Mouse (Mus musculus): ENCODE data around the gene Epb41l3. TPM values are rescaled to one million over a fixed set of nuclear protein-coding genes. Genes with fewer than 3 reads are reported as not detected.

Gene Epb41l3
- 77.7 and 78.8 TPM in 2 replicates for polyA plus RNA-seq (2015; fragmentation: Nextera tagmentation; extraction: Ambion mirVana)

DNA sequence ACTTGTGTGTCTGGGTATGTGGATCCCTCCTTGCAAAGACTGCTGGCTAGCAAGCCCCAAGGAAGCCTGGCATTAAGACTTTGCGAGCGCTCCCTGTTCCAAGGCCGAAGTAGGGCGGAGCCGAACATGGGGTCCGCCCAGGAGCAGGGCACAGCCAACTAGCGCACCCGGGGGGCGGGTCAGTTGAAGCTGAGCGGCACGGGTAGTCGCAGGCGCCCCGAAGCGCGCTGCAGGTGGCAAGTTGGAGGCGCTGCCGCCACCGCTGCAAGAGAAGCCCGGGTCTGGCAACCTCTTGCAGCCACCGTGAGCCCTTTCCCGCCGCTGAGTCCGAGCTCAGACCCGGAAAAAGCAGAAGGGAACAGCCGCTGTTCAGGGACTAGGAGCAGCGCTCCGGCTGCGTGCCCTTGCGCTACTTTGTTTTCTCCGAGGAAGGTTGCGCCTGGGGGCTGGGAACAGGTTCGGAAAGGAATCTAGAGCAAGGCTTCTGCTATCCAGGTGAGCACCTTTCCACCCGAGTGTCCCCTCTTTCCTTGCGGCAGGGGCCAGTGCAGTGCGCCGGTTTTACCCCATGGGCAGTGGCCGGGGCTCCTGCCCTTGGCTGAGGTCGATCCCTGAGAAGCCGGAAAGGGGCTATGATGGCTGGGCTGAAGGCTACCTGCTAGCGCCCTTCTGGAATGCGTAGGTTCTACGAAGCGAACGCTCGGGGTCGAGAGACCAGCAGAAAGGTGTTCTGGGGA is at the start of gene Epb41l3:
TSS of gene Epb41l3 (plus strand) at position 183 of the 737 bp plus-strand sequence.
- Histone ChIP-seq H3K4me1 (ENCODE audit: control insufficient read depth, insufficient read depth, low read length) (peaks cover 7% of the 10 kb centered on the region; the same call in 1 of the 2 replicates), H3K9ac (ENCODE audit: low read depth, low read length) (peak within 1 kb of the TSS; percentile 74), H3K4me3 (ENCODE audit: low read depth, low read length) (peak within 1 kb of the TSS; percentile 67), H3K27me3 (ENCODE audit: control insufficient read depth, insufficient read depth, low read depth, low read length) (peaks cover 6% of the 10 kb centered on the region), H3K9me3 (replicated peaks; ENCODE audit: control insufficient read depth, low read length, poor library complexity, severe bottlenecking) (no peaks in the 10 kb centered on the region), H3K4me2 (ENCODE audit: low read length) (peak within 1 kb of the TSS; percentile 97), H3K36me3 (ENCODE audit: control insufficient read depth, insufficient read depth, low read length) (no peaks in the 10 kb centered on the region), H3K27ac (ENCODE audit: low read length) (peak within 1 kb of the TSS; percentile 48; the same call in 1 of the 2 replicates)
- peak; percentile 96 for ATAC-seq
- under 1% methylated on average over 41 of the region's 47 CpGs for WGBS

DNA sequence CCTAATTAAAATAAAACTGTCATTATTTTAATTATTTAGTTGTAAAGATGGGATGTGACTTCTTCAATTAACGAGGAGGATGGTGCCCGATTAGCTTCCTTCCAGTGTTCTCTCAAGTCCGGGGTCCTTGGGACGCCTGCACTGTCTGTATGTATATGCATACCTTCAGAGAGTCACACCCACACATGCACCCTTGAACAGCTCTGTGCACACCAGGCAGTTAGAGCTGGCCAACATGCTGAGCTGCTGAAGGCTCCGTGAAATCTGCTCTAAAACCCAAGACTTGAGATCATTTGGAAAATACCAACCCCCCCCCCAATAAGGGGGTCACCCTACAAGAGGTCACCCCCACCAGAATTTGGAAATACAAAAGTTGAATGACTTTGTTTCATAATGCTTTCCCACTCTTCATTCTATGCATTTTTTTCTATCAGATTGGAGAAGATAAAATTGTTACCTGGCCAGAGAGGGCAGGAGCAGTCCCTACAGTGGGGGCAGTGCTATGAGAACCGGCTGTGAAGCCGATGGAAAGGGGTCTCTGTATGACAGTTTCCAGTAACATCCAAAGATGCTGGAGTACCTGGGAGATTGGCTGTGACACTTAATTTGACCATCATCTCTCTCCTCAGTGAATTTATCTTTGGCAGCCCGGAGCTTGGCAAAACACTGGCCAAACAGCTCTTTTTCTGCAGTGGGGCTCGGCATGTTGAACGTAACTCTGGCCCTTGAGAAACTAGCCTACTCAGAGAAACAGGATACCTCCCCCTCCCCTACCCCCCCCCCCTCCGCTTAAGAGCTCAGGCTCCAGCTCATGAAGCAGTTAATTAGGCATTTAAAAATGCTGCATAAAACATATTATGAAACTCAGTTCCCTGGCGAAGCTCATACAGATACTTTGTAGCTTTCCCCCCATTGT is 36.5 kb upstream of the Epb41l3 start:
- no peak overlapping the region for H3K27ac ChIP-seq (ENCODE audit: low read length)
- H3K9ac ChIP-seq (ENCODE audit: low read depth, low read length), result no peak overlapping the region
- no peaks in the 10 kb centered on the region for H3K9me3 ChIP-seq (replicated peaks; ENCODE audit: control insufficient read depth, low read length, poor library complexity, severe bottlenecking)
- no peak overlapping the region for H3K4me2 ChIP-seq (ENCODE audit: low read length)
- H3K27me3 ChIP-seq (ENCODE audit: control insufficient read depth, insufficient read depth, low read depth, low read length), result no peaks in the 10 kb centered on the region
- ATAC-seq, result no peak
- no peaks in the 10 kb centered on the region for H3K36me3 ChIP-seq (ENCODE audit: control insufficient read depth, insufficient read depth, low read length)
- WGBS, result 74% methylated on average over 12 of the region's 12 CpGs
- H3K4me3 ChIP-seq (ENCODE audit: low read depth, low read length), result no peak overlapping the region
- no peaks in the 10 kb centered on the region for H3K4me1 ChIP-seq (ENCODE audit: control insufficient read depth, insufficient read depth, low read length)

DNA sequence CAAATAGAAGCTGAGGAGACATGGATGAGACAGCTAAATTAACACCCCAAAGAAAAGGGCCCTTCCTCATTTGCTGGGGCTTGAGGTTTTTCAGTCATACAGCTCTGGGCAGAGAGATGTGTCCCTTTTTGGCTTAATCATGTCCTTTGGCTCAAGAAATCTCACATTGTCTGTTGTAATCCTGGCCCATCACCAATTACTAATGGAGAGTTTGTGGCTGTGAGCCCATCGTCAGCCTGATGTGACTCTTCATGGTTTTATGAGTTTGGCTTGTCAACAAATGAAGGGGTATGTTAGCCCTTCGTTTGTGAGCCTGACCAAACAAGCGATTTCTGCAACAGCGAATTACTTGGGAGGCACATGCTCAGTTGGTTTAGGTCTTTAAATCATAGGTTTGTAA is 34.0 kb upstream of the Epb41l3 start:
- ATAC-seq, result no peak
- H3K27me3 ChIP-seq (ENCODE audit: control insufficient read depth, insufficient read depth, low read depth, low read length), result no peaks in the 10 kb centered on the region
- no peaks in the 10 kb centered on the region for H3K36me3 ChIP-seq (ENCODE audit: control insufficient read depth, insufficient read depth, low read length)
- no peak overlapping the region for H3K4me2 ChIP-seq (ENCODE audit: low read length)
- no peak overlapping the region for H3K4me3 ChIP-seq (ENCODE audit: low read depth, low read length)
- no peaks in the 10 kb centered on the region for H3K4me1 ChIP-seq (ENCODE audit: control insufficient read depth, insufficient read depth, low read length)
- WGBS, result 83% methylated on average over 4 of the region's 4 CpGs
- no peak overlapping the region for H3K9ac ChIP-seq (ENCODE audit: low read depth, low read length)
- no peak overlapping the region for H3K27ac ChIP-seq (ENCODE audit: low read length)
- no peaks in the 10 kb centered on the region for H3K9me3 ChIP-seq (replicated peaks; ENCODE audit: control insufficient read depth, low read length, poor library complexity, severe bottlenecking)

DNA sequence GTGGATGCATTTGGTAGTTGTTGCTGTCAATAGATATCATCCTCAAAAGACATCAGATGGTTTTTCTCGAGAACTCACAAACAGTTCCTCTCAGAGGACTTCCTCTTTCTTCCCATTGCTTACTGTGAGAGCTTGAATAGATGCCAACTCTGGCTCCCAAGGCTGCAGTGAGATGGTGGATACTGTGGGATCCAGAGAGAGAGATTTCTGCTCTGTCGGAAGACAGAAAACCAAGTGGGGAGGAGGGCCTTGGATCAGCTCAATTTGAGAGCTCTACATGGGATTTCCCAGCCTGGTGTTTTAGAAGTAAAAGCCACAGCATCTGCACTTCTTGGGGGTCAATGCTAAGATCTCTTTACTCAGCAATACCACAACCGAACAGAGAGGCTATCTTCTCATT is 26.7 kb upstream of the Epb41l3 start:
- H3K4me2 ChIP-seq (ENCODE audit: low read length), result no peak overlapping the region
- H3K9ac ChIP-seq (ENCODE audit: low read depth, low read length), result no peak overlapping the region
- no peak overlapping the region for H3K4me3 ChIP-seq (ENCODE audit: low read depth, low read length)
- no peak overlapping the region for H3K27ac ChIP-seq (ENCODE audit: low read length)
- no peaks in the 10 kb centered on the region for H3K9me3 ChIP-seq (replicated peaks; ENCODE audit: control insufficient read depth, low read length, poor library complexity, severe bottlenecking)
- no peak for ATAC-seq
- H3K27me3 ChIP-seq (ENCODE audit: control insufficient read depth, insufficient read depth, low read depth, low read length), result no peaks in the 10 kb centered on the region
- 79% methylated on average over 3 of the region's 3 CpGs for WGBS
- H3K36me3 ChIP-seq (ENCODE audit: control insufficient read depth, insufficient read depth, low read length), result no peaks in the 10 kb centered on the region
- H3K4me1 ChIP-seq (ENCODE audit: control insufficient read depth, insufficient read depth, low read length), result no peaks in the 10 kb centered on the region

DNA sequence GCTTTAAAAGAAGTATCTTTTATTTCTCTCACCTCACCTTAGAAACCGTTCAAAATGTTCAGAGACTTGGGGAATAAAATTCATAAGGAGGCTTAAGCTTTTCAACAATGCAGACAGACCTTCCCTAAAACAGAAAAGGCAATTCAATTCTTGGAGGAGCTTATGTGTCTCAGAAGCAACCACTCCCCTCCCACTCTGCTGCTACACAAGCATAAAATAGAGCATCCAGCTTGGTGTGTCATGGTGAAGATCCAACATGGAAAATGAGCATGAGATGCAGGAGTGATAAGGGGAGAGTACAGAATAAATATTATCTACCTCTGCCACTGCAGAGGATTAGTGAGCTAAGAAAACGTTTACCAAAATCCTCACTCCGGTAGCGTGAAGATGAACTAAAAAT is 21.5 kb upstream of the Epb41l3 start:
- H3K4me2 ChIP-seq (ENCODE audit: low read length), result no peak overlapping the region

DNA sequence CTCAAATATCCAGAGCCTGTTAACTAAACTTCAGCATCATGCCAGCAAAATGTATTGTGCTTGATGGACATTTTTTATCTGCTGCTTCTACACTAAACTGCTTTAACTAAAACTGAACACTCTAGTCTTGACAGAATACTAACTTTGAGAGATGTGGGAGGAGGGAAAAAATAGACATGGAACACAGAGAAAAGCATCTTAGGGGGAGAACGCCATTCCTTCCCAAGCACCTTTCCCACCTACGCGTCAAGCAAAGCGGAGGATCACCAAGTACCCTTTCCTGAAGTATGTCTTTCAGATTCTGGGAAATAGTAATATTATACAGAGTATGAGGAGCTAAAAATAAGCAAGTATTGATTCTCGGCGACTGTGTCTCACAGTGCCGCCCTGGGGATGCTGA is 15.7 kb upstream of the Epb41l3 start:
- ATAC-seq, result no peak
- Histone ChIP-seq H3K27me3 (ENCODE audit: control insufficient read depth, insufficient read depth, low read depth, low read length) (no peaks in the 10 kb centered on the region), H3K4me1 (ENCODE audit: control insufficient read depth, insufficient read depth, low read length) (no peaks in the 10 kb centered on the region), H3K4me2 (ENCODE audit: low read length) (no peak overlapping the region), H3K36me3 (ENCODE audit: control insufficient read depth, insufficient read depth, low read length) (no peaks in the 10 kb centered on the region), H3K9ac (ENCODE audit: low read depth, low read length) (no peak overlapping the region), H3K4me3 (ENCODE audit: low read depth, low read length) (no peak overlapping the region), H3K9me3 (replicated peaks; ENCODE audit: control insufficient read depth, low read length, poor library complexity, severe bottlenecking) (no peaks in the 10 kb centered on the region), H3K27ac (ENCODE audit: low read length) (no peak overlapping the region)
- WGBS, result 90% methylated on average over 7 of the region's 7 CpGs

More for the DNA sequence above, 21.5 kb upstream of the Epb41l3 start:
- Histone ChIP-seq H3K36me3 (ENCODE audit: control insufficient read depth, insufficient read depth, low read length) (no peaks in the 10 kb centered on the region), H3K9ac (ENCODE audit: low read depth, low read length) (no peak overlapping the region), H3K27me3 (ENCODE audit: control insufficient read depth, insufficient read depth, low read depth, low read length) (no peaks in the 10 kb centered on the region), H3K4me1 (ENCODE audit: control insufficient read depth, insufficient read depth, low read length) (no peaks in the 10 kb centered on the region), H3K27ac (ENCODE audit: low read length) (no peak overlapping the region), H3K9me3 (replicated peaks; ENCODE audit: control insufficient read depth, low read length, poor library complexity, severe bottlenecking) (no peaks in the 10 kb centered on the region), H3K4me3 (ENCODE audit: low read depth, low read length) (no peak overlapping the region)
- 68% methylated on average over 4 of the region's 4 CpGs for WGBS
- no peak for ATAC-seq

DNA sequence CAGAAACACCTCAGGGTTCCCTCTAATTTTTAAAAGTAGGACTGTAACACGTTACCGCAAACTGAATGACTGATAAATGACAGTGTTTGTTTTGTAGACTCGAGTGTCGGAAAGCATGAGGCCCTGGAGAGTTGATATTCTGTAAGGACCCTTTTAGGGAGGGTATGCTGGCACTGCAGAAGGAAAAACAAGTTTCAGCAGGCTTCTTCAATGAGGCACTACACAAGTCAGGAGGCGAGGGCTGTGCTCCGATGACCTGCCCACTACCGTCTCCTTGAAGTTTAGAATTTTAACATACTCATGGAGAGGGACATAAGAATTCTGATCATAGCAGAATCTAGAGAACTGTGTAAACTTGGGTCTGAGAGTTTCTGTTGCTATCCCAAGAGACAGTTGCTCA is 15.1 kb upstream of the Epb41l3 start:
- Histone ChIP-seq H3K36me3 (ENCODE audit: control insufficient read depth, insufficient read depth, low read length) (no peaks in the 10 kb centered on the region), H3K9me3 (replicated peaks; ENCODE audit: control insufficient read depth, low read length, poor library complexity, severe bottlenecking) (no peaks in the 10 kb centered on the region), H3K4me2 (ENCODE audit: low read length) (no peak overlapping the region), H3K4me3 (ENCODE audit: low read depth, low read length) (no peak overlapping the region), H3K27me3 (ENCODE audit: control insufficient read depth, insufficient read depth, low read depth, low read length) (no peaks in the 10 kb centered on the region), H3K9ac (ENCODE audit: low read depth, low read length) (no peak overlapping the region), H3K27ac (ENCODE audit: low read length) (no peak overlapping the region), H3K4me1 (ENCODE audit: control insufficient read depth, insufficient read depth, low read length) (no peaks in the 10 kb centered on the region)
- 94% methylated on average over 7 of the region's 7 CpGs for WGBS
- no peak for ATAC-seq

DNA sequence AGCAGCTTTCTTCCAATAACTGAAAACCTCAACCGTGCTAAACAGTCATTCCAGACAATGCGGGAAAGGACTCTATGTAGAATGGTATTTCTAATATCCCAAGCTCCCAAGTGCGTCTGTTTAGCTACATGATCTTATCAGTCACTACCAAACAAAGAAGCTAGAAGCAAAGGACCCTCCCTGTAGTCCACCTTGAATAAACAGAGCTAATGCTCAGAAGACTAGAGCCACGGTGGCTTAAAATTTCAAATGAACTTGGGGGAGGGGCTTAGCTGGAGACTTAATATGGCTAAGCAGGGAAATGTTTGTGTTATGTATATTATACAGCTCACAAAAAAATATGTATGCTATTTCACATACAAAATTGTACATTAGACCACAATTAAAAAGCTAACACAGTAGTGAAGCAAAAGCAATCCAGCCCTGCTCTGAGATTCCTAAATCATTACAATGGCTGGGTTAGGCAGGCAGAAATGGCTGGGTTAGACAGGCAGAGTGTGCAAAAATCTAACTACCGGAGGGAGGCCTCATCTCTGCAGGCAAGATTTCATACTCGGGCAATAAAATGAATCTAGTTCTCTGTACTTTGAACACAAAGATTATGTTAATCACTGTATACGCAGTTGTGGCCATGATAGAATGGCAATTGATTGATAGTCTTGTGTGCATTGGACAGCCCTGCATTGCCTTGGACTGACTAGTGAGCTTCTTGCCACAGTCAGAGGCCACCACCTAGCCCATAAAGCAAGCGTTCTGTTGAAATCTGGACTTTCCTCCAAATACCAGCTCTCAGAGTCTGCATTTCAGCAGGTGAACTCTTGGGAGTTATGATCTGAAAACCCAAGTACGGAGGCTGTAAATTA is 13.4 kb upstream of the Epb41l3 start:
- H3K4me3 ChIP-seq (ENCODE audit: low read depth, low read length), result no peak overlapping the region
- H3K27ac ChIP-seq (ENCODE audit: low read length), result no peak overlapping the region
- no peaks in the 10 kb centered on the region for H3K9me3 ChIP-seq (replicated peaks; ENCODE audit: control insufficient read depth, low read length, poor library complexity, severe bottlenecking)
- H3K4me2 ChIP-seq (ENCODE audit: low read length), result no peak overlapping the region
- H3K9ac ChIP-seq (ENCODE audit: low read depth, low read length), result no peak overlapping the region
- WGBS, result 63% methylated on average over 9 of the region's 9 CpGs
- H3K27me3 ChIP-seq (ENCODE audit: control insufficient read depth, insufficient read depth, low read depth, low read length), result no peaks in the 10 kb centered on the region
- no peaks in the 10 kb centered on the region for H3K4me1 ChIP-seq (ENCODE audit: control insufficient read depth, insufficient read depth, low read length)
- no peaks in the 10 kb centered on the region for H3K36me3 ChIP-seq (ENCODE audit: control insufficient read depth, insufficient read depth, low read length)
- peak; percentile 36; the same call in 1 of the 2 replicates for ATAC-seq

Measured in midbrain, embryonic 16.5 days (tissue).